Mouse (Mus musculus) testis, adult 2 months (tissue): ENCODE results near the gene Abca7.

Experiments
- CTCF ChIP-seq: fragments of 200-500 bp; IDR thresholded peaks from 2 replicates; pipeline ENCODE4 v1.5.1; 2012; ENCODE audit warnings: low read depth, mild to moderate bottlenecking, inconsistent platforms, low read length, moderate library complexity; ENCODE audit not compliant: control insufficient read depth, insufficient read depth, insufficient replicate concordance
- POLR2A ChIP-seq: fragments of 200-500 bp; IDR thresholded peaks from 2 replicates; pipeline ENCODE4 v1.6.1; 2012; ENCODE audit warnings: low read depth, mild to moderate bottlenecking, inconsistent platforms, low read length, moderate library complexity; ENCODE audit not compliant: control insufficient read depth

- TF ChIP-seq CTCF (no peak), POLR2A (no peak)
Measured at GRCm38 (mm10) chr10:80050244-80050643, 54.0 kb downstream of the Abca7 start.
